Mouse (Mus musculus) forebrain, embryonic 14.5 days (tissue): Measurements from ENCODE around the gene Rere. TPM values are rescaled to one million over a fixed set of nuclear protein-coding genes. Genes with fewer than 3 reads are reported as not detected.
"Not testable (repeated sequence)": the region's sequence is repeated elsewhere in the genome, so short reads cannot be mapped to it uniquely, and the experiment has no call there.

ENCODE experiments used
- ATAC-seq: fragments of 200-750 bp; cut with Nextera tagmentation; 2 replicates; pipeline ENCODE4 v1.8.0; 2017; ENCODE audit warnings: mild to moderate bottlenecking, moderate library complexity
- DNase-seq: peaks from one replicate; pipeline ENCODE4 v3.0.0-alpha.2; 2015; ENCODE audit warnings: low spot score
- H3K27ac ChIP-seq: fragments of 300-500 bp; sonication (generic); 2 replicates; pipeline ENCODE4 v1.5.1; 2014; ENCODE audit warnings: low read depth, mild to moderate bottlenecking, control low read depth, low read length, moderate library complexity
- H3K27me3 ChIP-seq: fragments of 300-500 bp; sonication (generic); replicated peaks from 2 replicates; pipeline ENCODE4 v1.6.1; 2014; ENCODE audit warnings: low read length, control low read depth, mixed read lengths; ENCODE audit not compliant: control insufficient read depth, insufficient read depth
- H3K36me3 ChIP-seq: fragments of 300-500 bp; sonication (generic); 2 replicates; pipeline ENCODE4 v1.6.1; 2014; ENCODE audit warnings: low read length, control low read depth; ENCODE audit not compliant: control insufficient read depth, insufficient read depth
- H3K4me1 ChIP-seq: fragments of 300-500 bp; sonication (generic); 2 replicates; pipeline ENCODE4 v1.6.1; 2014; ENCODE audit warnings: antibody characterized with exemption, low read length, control low read depth; ENCODE audit not compliant: control insufficient read depth, insufficient read depth
- H3K4me2 ChIP-seq: fragments of 300-500 bp; sonication (generic); 2 replicates; pipeline ENCODE4 v1.6.1; 2014; ENCODE audit warnings: mild to moderate bottlenecking, control low read depth, low read length
- H3K4me3 ChIP-seq: fragments of 300-500 bp; sonication (generic); 2 replicates; pipeline ENCODE4 v1.5.1; 2014; ENCODE audit warnings: low read depth, low read length, control low read depth
- H3K9ac ChIP-seq: fragments of 300-500 bp; sonication (generic); 2 replicates; pipeline ENCODE4 v1.6.1; 2014; ENCODE audit warnings: mild to moderate bottlenecking, low read length, control low read depth, moderate library complexity
- H3K9me3 ChIP-seq: fragments of 300-500 bp; sonication (generic); replicated peaks from 2 replicates; pipeline ENCODE4 v1.6.1; 2016; ENCODE audit warnings: low read length, control low read depth, mixed read lengths; ENCODE audit not compliant: control insufficient read depth
- WGBS: fragments of 180-500 bp; shearing (Covaris S2); extraction: QIAGEN DNeasy Blood & Tissue Kit; methylation state at CpG from one replicate; pipeline ENCODE4 v1.1.7; 2014; 5-methylcytosine and 5-hydroxymethylcytosine counted together
- polyA plus RNA-seq: library from polyadenylated mRNA; unstranded; fragments of >200 nt; fragmentation: Nextera tagmentation; extraction: Ambion mirVana; gene quantifications from 2 replicates; pipeline ENCODE4 v1.2.1, GENCODE M21; 2014

Gene Rere
- polyA plus RNA-seq, 1 experiment from 2014 or later: 21.2 TPM

DNA sequence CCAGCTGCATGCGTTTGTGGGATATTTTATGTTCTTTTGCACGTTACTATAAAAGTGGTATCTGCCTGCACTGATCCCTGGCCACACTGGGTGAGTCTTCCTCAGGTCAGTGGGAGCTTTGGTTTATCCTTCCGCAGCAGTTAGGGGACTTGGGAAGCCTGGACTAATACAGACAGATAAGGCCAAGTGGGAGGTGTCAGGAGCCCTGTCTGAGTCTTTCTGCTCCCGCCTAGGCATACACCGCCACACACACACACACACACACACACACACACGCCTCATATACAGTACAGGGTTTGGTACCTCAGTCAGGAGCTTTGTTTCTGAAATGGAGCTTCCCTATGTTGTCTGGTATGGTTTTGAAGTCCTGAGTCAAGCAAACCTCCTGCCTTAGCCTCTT lies 310.6 kb downstream of the Rere start:
- no peak overlapping the region for H3K9ac ChIP-seq
- DNase-seq (no peak), ATAC-seq (no peak)
- H3K4me3 ChIP-seq: no peak overlapping the region
- H3K36me3 ChIP-seq: no peaks in the 10 kb centered on the region
- H3K27me3 ChIP-seq: no peaks in the 10 kb centered on the region
- WGBS: 85% methylated on average over 6 of the region's 6 CpGs
- no peaks in the 10 kb centered on the region for H3K9me3 ChIP-seq
- H3K4me2 ChIP-seq: no peak overlapping the region
- H3K4me1 ChIP-seq: peaks cover 9% of the 10 kb centered on the region; the same call in 1 of the 2 replicates
- no peak overlapping the region for H3K27ac ChIP-seq

- H3K27me3 ChIP-seq: no peaks in the 10 kb centered on the region
- 88% methylated on average over 4 of the region's 4 CpGs for WGBS
- H3K9me3 ChIP-seq: no peaks in the 10 kb centered on the region
- no peak overlapping the region for H3K4me2 ChIP-seq
- DNase-seq (no peak), ATAC-seq (no peak)
- H3K4me3 ChIP-seq: no peak overlapping the region
- no peaks in the 10 kb centered on the region for H3K36me3 ChIP-seq
- peaks cover 5% of the 10 kb centered on the region; the same call in 1 of the 2 replicates for H3K4me1 ChIP-seq
- H3K27ac ChIP-seq: no peak overlapping the region
- H3K9ac ChIP-seq: no peak overlapping the region
Observed at GRCm38 (mm10) chr4:150593473-150594217, 312.2 kb downstream of the Rere start.

DNA sequence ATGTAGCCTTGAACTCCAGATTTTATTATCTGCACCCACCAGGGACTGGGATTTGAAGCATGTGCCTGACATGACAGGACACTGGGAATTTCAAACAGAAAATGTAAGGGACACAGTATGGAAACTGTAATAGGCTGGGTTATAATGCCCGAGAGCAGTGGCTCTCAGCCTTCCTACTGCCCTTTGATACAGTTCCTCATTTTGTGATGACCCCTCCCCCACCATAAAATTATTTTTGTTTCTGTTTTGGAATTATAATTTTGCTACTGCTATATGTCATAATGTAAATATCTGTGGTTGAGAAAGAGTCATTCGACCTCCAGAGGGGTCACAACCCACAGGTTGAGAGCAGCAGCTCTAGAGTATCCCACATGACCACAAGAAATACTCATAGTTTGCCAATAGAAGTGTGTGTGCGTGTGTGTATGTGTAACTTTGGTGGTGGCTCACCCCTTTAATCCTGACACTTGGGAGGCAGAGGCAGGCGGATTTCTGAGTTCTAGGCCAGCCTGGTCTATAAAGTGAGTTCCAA lies 312.9 kb downstream of the Rere start:
- 93% methylated on average over 4 of the region's 4 CpGs for WGBS

DNA sequence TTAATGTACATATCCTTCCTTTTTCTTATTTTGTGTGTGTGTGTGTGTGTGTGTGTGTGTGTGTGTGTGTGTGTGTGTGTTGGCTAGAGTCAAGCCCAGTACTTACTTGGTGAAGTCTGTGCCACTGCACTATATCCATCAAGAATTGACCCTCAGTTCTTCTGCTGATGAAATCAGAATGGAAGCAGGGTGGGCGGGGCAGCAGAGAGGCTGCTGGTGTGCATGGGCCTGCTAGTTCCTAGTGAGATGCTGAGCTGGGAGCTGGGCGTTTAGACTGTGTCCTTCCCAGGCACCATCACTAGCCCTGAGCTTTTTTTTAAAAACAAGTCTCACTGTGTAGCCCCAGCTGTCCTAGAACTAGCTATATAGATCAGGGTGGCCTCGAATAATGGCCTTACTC lies 313.6 kb downstream of the Rere start:
- Histone ChIP-seq H3K27me3 (no peaks in the 10 kb centered on the region), H3K9ac (no peak overlapping the region), H3K27ac (no peak overlapping the region), H3K9me3 (no peaks in the 10 kb centered on the region), H3K4me3 (no peak overlapping the region), H3K36me3 (no peaks in the 10 kb centered on the region), H3K4me2 (no peak overlapping the region), H3K4me1 (peaks cover 5% of the 10 kb centered on the region; the same call in 1 of the 2 replicates)
- DNase-seq (no peak), ATAC-seq (no peak)
- WGBS: 79% methylated on average over 3 of the region's 3 CpGs

More for the DNA sequence above, 312.9 kb downstream of the Rere start:
- Histone ChIP-seq H3K9ac (no peak overlapping the region), H3K36me3 (no peaks in the 10 kb centered on the region), H3K27ac (no peak overlapping the region), H3K4me3 (no peak overlapping the region), H3K4me2 (no peak overlapping the region), H3K9me3 (no peaks in the 10 kb centered on the region), H3K4me1 (peaks cover 5% of the 10 kb centered on the region; the same call in 1 of the 2 replicates), H3K27me3 (no peaks in the 10 kb centered on the region)
- ATAC-seq (no peak), DNase-seq (no peak)

- no peaks in the 10 kb centered on the region; the same call in 1 of the 2 replicates for H3K4me1 ChIP-seq
- 87% methylated on average over 5 of the region's 5 CpGs for WGBS
- H3K9me3 ChIP-seq: no peaks in the 10 kb centered on the region
- H3K4me3 ChIP-seq: no peak overlapping the region
- H3K4me2 ChIP-seq: no peak overlapping the region
- H3K36me3 ChIP-seq: no peaks in the 10 kb centered on the region
- DNase-seq (no peak), ATAC-seq (no peak)
- no peak overlapping the region for H3K27ac ChIP-seq
- no peak overlapping the region for H3K9ac ChIP-seq
- no peaks in the 10 kb centered on the region for H3K27me3 ChIP-seq
Observed at GRCm38 (mm10) chr4:150595991-150596390, 314.5 kb downstream of the Rere start.

DNA sequence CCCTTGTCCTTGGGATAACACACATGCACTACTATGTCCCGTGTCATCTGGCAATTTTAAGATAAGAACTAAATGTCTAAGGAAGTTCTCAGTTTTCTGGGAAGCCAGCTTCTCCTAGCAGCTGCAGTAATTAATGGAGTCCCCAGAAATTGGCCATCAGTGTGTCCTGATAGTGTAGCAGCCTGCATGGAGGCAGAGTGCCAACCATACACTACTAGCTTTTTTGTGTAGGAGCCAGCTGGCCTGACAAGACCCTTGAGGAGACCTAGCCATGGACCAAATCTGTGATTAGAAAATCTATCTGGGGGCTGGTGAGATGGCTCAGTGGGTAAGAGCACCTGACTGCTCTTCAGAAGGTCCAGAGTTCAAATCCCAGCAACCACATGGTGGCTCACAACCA lies 317.2 kb downstream of the Rere start:
- H3K4me1 ChIP-seq: no peaks in the 10 kb centered on the region
- H3K4me3 ChIP-seq: no peak overlapping the region

DNA sequence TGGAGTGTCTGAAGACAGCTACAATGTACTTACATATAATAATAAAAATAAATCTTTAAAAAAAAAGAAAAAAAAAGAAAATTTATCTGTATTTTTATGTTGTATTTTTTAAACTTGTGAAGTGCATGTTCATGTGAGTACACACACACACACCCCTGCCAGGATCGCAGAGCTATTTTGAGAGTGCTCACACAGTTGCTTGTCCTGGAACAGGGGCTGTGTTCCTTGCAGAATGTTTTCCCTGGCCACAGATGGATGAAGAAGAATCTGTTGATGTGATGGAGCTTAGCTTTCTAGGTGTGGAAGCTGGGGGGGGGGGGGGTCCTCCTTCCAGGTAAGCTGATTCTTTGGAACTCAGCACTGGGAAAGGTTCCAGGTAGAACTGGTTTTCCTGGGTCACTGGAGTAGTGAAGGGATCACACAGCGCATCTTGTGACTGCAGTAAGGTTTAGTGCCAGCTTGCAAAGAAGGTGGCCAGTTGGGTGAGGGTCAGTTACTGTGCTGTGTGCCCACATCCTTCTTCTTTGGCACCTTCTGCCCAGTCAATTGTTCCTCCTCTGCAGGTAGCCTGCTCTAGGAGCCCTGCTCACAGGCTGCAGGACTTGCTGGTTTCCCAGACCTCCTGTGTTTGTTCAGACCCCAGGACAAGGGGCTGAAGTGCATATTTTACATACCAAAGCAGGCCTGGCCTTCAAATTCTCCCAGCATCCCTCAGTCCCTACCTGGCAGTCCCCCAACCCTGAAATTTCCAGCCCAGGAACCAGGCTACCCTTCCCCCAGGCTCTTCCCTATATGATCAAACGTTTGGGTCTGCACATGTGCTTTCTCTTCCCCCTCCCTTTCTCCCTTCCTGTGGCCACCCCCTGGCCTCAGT lies 317.9 kb downstream of the Rere start:
- no peaks in the 10 kb centered on the region for H3K27me3 ChIP-seq
- no peak overlapping the region for H3K9ac ChIP-seq
- H3K9me3 ChIP-seq: no peaks in the 10 kb centered on the region
- 68% methylated on average over 3 of the region's 3 CpGs for WGBS
- H3K36me3 ChIP-seq: no peaks in the 10 kb centered on the region
- no peak for ATAC-seq
- DNase-seq: no peak
- no peaks in the 10 kb centered on the region for H3K4me1 ChIP-seq
- no peak overlapping the region for H3K4me2 ChIP-seq
- H3K4me3 ChIP-seq: no peak overlapping the region
- H3K27ac ChIP-seq: no peak overlapping the region

More for the DNA sequence above, 317.2 kb downstream of the Rere start:
- no peak; the same call in 1 of the 2 replicates for ATAC-seq
- no peak overlapping the region for H3K9ac ChIP-seq
- WGBS: 73% methylated on average over 1 of the region's 1 CpGs
- peak; percentile 69 for DNase-seq
- no peak overlapping the region for H3K27ac ChIP-seq
- no peak overlapping the region for H3K4me2 ChIP-seq
- no peaks in the 10 kb centered on the region for H3K27me3 ChIP-seq
- H3K9me3 ChIP-seq: no peaks in the 10 kb centered on the region
- H3K36me3 ChIP-seq: no peaks in the 10 kb centered on the region

- not testable (repeated sequence) for H3K27ac ChIP-seq, H3K4me1 ChIP-seq
Observed at GRCm38 (mm10) chr4:150600503-150600902, 319.1 kb downstream of the Rere start.

More at GRCm38 (mm10) chr4:150600503-150600902, 319.1 kb downstream of the Rere start:
- not testable (repeated sequence) for H3K27me3 ChIP-seq, DNase-seq, H3K9ac ChIP-seq, H3K4me3 ChIP-seq, H3K4me2 ChIP-seq, H3K9me3 ChIP-seq, H3K36me3 ChIP-seq, ATAC-seq
- WGBS: 90% methylated on average over 2 of the region's 2 CpGs
